ENCODE assay signal across 19 mouse cellular contexts in the genomic region with DNA sequence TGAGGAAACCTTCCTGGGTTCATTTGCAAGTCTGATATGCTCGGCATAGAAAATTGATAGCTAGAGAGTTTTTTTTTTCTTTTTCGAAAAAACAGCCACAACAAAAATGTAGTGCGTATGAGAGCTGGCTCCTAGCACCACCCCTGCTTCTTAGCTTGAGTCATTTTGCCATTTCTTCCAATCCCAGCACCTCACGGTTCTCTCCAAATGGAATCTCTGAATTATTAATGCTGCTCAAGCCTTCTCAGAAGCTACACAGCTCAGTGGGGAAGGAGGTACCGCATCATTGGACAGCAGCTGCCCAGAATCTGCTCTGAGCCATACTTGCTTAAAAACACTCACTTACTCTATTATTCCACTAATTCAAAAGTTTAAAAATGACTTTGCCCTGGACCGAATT.
DNase-seq lines count a peak whose midpoint lies in the region; ATAC-seq lines count a peak whose summit lies in the region.
"Had no signal": no experiment of that assay in that cellular context is flagged by ENCODE, and none has a peak within 500 bp of the region (broad histone marks: within the 10 kb centered on the region; RNA-seq: fewer than 3 reads in every experiment).

No protein-coding gene starts in this region.

- 43% methylated on average over 6 of the region's 6 CpGs for WGBS in midbrain, embryonic 13.5 days
- 82% methylated on average over 6 of the region's 6 CpGs for WGBS in midbrain, embryonic 10.5 days
- WGBS in hindbrain, embryonic 13.5 days: 35% methylated on average over 6 of the region's 6 CpGs
- 26% methylated on average over 6 of the region's 6 CpGs for WGBS in midbrain, embryonic 15.5 days

- no peak for DNase-seq in midbrain, embryonic 10.5 days (ENCODE audit: low spot score)
- DNase-seq in cerebellum, postnatal 25 days: no peak
- no peak for DNase-seq in cerebellum, adult 9-10 months
- DNase-seq in left cerebral cortex, adult 9 months (ENCODE audit: low spot score in 2 of 2): no peak
- DNase-seq: cerebellum, postnatal 14 days; gastrocnemius, postnatal 14 days; heart, postnatal 10 days; layer of hippocampus, postnatal 36 days; left cerebral cortex, postnatal 4 days; lung, adult 2 months; lung, postnatal 4 days; right cerebral cortex, postnatal 14 days had no signal

- H3K4me2 ChIP-seq in midbrain, embryonic 13.5 days (replicated peaks): peak overlapping the region; percentile 33
- peak overlapping the region; percentile 36 for H3K4me2 ChIP-seq in hindbrain, embryonic 13.5 days
- peak overlapping the region; percentile 43 for H3K4me2 ChIP-seq in midbrain, embryonic 15.5 days
- H3K4me2 ChIP-seq: stomach, embryonic 15.5 days had no signal

- no peak overlapping the region for H3K4me3 ChIP-seq in midbrain, embryonic 13.5 days (replicated peaks)
- H3K4me3 ChIP-seq in midbrain, embryonic 10.5 days: no peak overlapping the region
- no peak overlapping the region for H3K4me3 ChIP-seq in hindbrain, embryonic 13.5 days
- H3K4me3 ChIP-seq in midbrain, embryonic 15.5 days: peak overlapping the region; percentile 3; the same call in 1 of the 2 replicates
- H3K4me3 ChIP-seq: embryonic facial prominence, embryonic 10.5 days; stomach, embryonic 15.5 days had no signal

- no peaks in the 10 kb centered on the region for H3K36me3 ChIP-seq in midbrain, embryonic 13.5 days
- no peaks in the 10 kb centered on the region for H3K36me3 ChIP-seq in midbrain, embryonic 10.5 days
- H3K36me3 ChIP-seq in hindbrain, embryonic 13.5 days: no peaks in the 10 kb centered on the region
- no peaks in the 10 kb centered on the region for H3K36me3 ChIP-seq in midbrain, embryonic 15.5 days (replicated peaks)
- H3K36me3 ChIP-seq: embryonic facial prominence, embryonic 10.5 days; G1E; stomach, embryonic 15.5 days had no signal

- no peaks in the 10 kb centered on the region for H3K27me3 ChIP-seq in midbrain, embryonic 13.5 days
- no peaks in the 10 kb centered on the region for H3K27me3 ChIP-seq in midbrain, embryonic 10.5 days (ENCODE audit: low read depth, poor library complexity, severe bottlenecking)
- no peaks in the 10 kb centered on the region for H3K27me3 ChIP-seq in hindbrain, embryonic 13.5 days
- no peaks in the 10 kb centered on the region for H3K27me3 ChIP-seq in midbrain, embryonic 15.5 days (replicated peaks)
- H3K27me3 ChIP-seq: stomach, embryonic 15.5 days had no signal

- ATAC-seq in midbrain, embryonic 13.5 days: peak; percentile 82
- ATAC-seq in hindbrain, embryonic 13.5 days (ENCODE audit: low FRiP score): peak; percentile 78
- ATAC-seq in midbrain, embryonic 15.5 days (replicated peaks): peak; percentile 89
- ATAC-seq: inflammation-experienced regulatory T-cells, adult 6 months had no signal

- peaks cover 24% of the 10 kb centered on the region for H3K4me1 ChIP-seq in midbrain, embryonic 13.5 days (replicated peaks)
- peaks cover 10% of the 10 kb centered on the region for H3K4me1 ChIP-seq in midbrain, embryonic 10.5 days
- H3K4me1 ChIP-seq in hindbrain, embryonic 13.5 days (replicated peaks): peaks cover 22% of the 10 kb centered on the region
- H3K4me1 ChIP-seq in midbrain, embryonic 15.5 days: peaks cover 17% of the 10 kb centered on the region
- H3K4me1 ChIP-seq: embryonic facial prominence, embryonic 10.5 days; stomach, embryonic 15.5 days had no signal

- H3K9ac ChIP-seq in midbrain, embryonic 13.5 days (replicated peaks): no peak overlapping the region
- no peak overlapping the region for H3K9ac ChIP-seq in hindbrain, embryonic 13.5 days
- no peak overlapping the region for H3K9ac ChIP-seq in midbrain, embryonic 15.5 days
- H3K9ac ChIP-seq: stomach, embryonic 15.5 days had no signal

- no peaks in the 10 kb centered on the region for H3K9me3 ChIP-seq in midbrain, embryonic 13.5 days
- no peaks in the 10 kb centered on the region for H3K9me3 ChIP-seq in midbrain, embryonic 10.5 days (replicated peaks)
- no peaks in the 10 kb centered on the region for H3K9me3 ChIP-seq in hindbrain, embryonic 13.5 days
- H3K9me3 ChIP-seq in midbrain, embryonic 15.5 days: no peaks in the 10 kb centered on the region
- H3K9me3 ChIP-seq: embryonic facial prominence, embryonic 10.5 days; G1E; stomach, embryonic 15.5 days had no signal

- peak overlapping the region; percentile 68 for H3K27ac ChIP-seq in midbrain, embryonic 13.5 days
- H3K27ac ChIP-seq in midbrain, embryonic 10.5 days (replicated peaks): no peak overlapping the region
- H3K27ac ChIP-seq in hindbrain, embryonic 13.5 days: peak overlapping the region; percentile 72
- peak overlapping the region; percentile 72 for H3K27ac ChIP-seq in midbrain, embryonic 15.5 days
- H3K27ac ChIP-seq: embryonic facial prominence, embryonic 10.5 days; stomach, embryonic 15.5 days had no signal
